Mouse (Mus musculus) brain, embryonic 18.5 days (tissue): ENCODE measurements at regions not wholly inside any gene's neighbourhood (a gene's known extent, or its start where the extent isn't known, plus 50 kb on each side); places are given as distances from the start of the nearest gene placed in this dataset.

Experiments
- DNase-seq: peaks from one replicate; pipeline ENCODE4 v3.0.0-alpha.2; 2012; ENCODE audit warnings: low read depth, low spot score

GRCm38 (mm10) chr4:95214026-95214425 lies 162.0 kb upstream of the Jun start:
- no peak for DNase-seq

GRCm38 (mm10) chr4:95215187-95215586 lies 163.2 kb upstream of the Jun start:
- DNase-seq: no peak

GRCm38 (mm10) chr4:95230461-95230860 lies 178.4 kb upstream of the Jun start:
- DNase-seq: no peak

- no peak for DNase-seq
These were observed 181.0 kb upstream of the Jun start for GRCm38 (mm10) chr4:95233034-95233433.

GRCm38 (mm10) chr4:95234030-95234555 lies 182.1 kb upstream of the Jun start:
- DNase-seq: no peak

- DNase-seq: no peak
These were observed 196.0 kb upstream of the Jun start for GRCm38 (mm10) chr4:95247977-95248376.

GRCm38 (mm10) chr4:95249031-95249430 lies 197.0 kb upstream of the Jun start:
- DNase-seq: no peak

GRCm38 (mm10) chr4:95250083-95250482 lies 198.1 kb upstream of the Jun start:
- DNase-seq: no peak

GRCm38 (mm10) chr4:95269766-95270165 lies 217.7 kb upstream of the Jun start:
- no peak for DNase-seq

- DNase-seq: no peak
These were observed 218.4 kb upstream of the Jun start for GRCm38 (mm10) chr4:95270389-95270788.

GRCm38 (mm10) chr4:95276231-95276630 lies 224.2 kb upstream of the Jun start:
- DNase-seq: no peak

- DNase-seq: no peak
These were observed 226.1 kb upstream of the Jun start for GRCm38 (mm10) chr4:95277989-95278713.

GRCm38 (mm10) chr4:95278714-95279095 lies 226.7 kb upstream of the Jun start:
- DNase-seq: no peak

GRCm38 (mm10) chr4:95279200-95279599 lies 227.2 kb upstream of the Jun start:
- DNase-seq: no peak

GRCm38 (mm10) chr4:95282083-95282482 lies 230.1 kb upstream of the Jun start:
- no peak for DNase-seq

- no peak for DNase-seq
These were observed 231.8 kb upstream of the Jun start for GRCm38 (mm10) chr4:95283789-95284188.

GRCm38 (mm10) chr4:95284192-95284591 lies 232.2 kb upstream of the Jun start:
- no peak for DNase-seq

- no peak for DNase-seq
These were observed 232.7 kb upstream of the Jun start for GRCm38 (mm10) chr4:95284696-95285095.

GRCm38 (mm10) chr4:95290321-95290720 lies 238.3 kb upstream of the Jun start:
- no peak for DNase-seq

- no peak for DNase-seq
These were observed 242.1 kb upstream of the Jun start for GRCm38 (mm10) chr4:95294110-95294509.

- no peak for DNase-seq
These were observed 249.9 kb upstream of the Jun start for GRCm38 (mm10) chr4:95301907-95302306.

- DNase-seq: no peak
These were observed 251.3 kb upstream of the Jun start for GRCm38 (mm10) chr4:95303337-95303736.

GRCm38 (mm10) chr4:95304006-95304405 lies 252.0 kb upstream of the Jun start:
- DNase-seq: no peak

- DNase-seq: no peak
These were observed 250.2 kb upstream of the Fggy start for GRCm38 (mm10) chr4:95307134-95307533.
